Mouse (Mus musculus) C2C12 (cell line): Measurements from ENCODE around the gene Phospho2.

Experiments used
- CEBPB ChIP-seq: IDR thresholded peaks from one replicate; pipeline ENCODE4 v1.6.1; 2011; ENCODE audit warnings: low read depth, mild to moderate bottlenecking, control low read depth, moderate library complexity
- CTCF ChIP-seq: IDR thresholded peaks from one replicate; pipeline ENCODE4 v1.5.1; 2011; ENCODE audit not compliant: control insufficient read depth, insufficient read depth, insufficient read length
- MAX ChIP-seq: IDR thresholded peaks from one replicate; pipeline ENCODE4 v1.6.1; 2011; ENCODE audit warnings: mild to moderate bottlenecking, control low read depth
- MYOG ChIP-seq: IDR thresholded peaks from one replicate; pipeline ENCODE4 v1.6.1; 2011; ENCODE audit not compliant: control insufficient read depth, insufficient read length; ENCODE audit errors: extremely low read depth
- USF1 ChIP-seq: IDR thresholded peaks from one replicate; pipeline ENCODE4 v1.6.1; 2011; ENCODE audit warnings: low read depth, mild to moderate bottlenecking, control low read depth, moderate library complexity

- no peak for TF ChIP-seq CTCF
- no peak for TF ChIP-seq MYOG
- no peak for TF ChIP-seq MAX
- no peak for TF ChIP-seq USF1
- no peak for TF ChIP-seq CEBPB
These were observed 10.6 kb upstream of the Phospho2 start for GRCm38 (mm10) chr2:69778836-69779177.
